Mouse (Mus musculus) testis, adult 2 months (tissue): ENCODE measurements around the gene B9d2.
A peak's percentile ranks its signal among the peaks of the same experiment; 100 is the strongest.

ENCODE experiments used
- CTCF ChIP-seq: fragments of 200-500 bp; IDR thresholded peaks from 2 replicates; pipeline ENCODE4 v1.5.1; 2012; ENCODE audit warnings: low read depth, mild to moderate bottlenecking, inconsistent platforms, low read length, moderate library complexity; ENCODE audit not compliant: control insufficient read depth, insufficient read depth, insufficient replicate concordance
- POLR2A ChIP-seq: fragments of 200-500 bp; IDR thresholded peaks from 2 replicates; pipeline ENCODE4 v1.6.1; 2012; ENCODE audit warnings: low read depth, mild to moderate bottlenecking, inconsistent platforms, low read length, moderate library complexity; ENCODE audit not compliant: control insufficient read depth

DNA sequence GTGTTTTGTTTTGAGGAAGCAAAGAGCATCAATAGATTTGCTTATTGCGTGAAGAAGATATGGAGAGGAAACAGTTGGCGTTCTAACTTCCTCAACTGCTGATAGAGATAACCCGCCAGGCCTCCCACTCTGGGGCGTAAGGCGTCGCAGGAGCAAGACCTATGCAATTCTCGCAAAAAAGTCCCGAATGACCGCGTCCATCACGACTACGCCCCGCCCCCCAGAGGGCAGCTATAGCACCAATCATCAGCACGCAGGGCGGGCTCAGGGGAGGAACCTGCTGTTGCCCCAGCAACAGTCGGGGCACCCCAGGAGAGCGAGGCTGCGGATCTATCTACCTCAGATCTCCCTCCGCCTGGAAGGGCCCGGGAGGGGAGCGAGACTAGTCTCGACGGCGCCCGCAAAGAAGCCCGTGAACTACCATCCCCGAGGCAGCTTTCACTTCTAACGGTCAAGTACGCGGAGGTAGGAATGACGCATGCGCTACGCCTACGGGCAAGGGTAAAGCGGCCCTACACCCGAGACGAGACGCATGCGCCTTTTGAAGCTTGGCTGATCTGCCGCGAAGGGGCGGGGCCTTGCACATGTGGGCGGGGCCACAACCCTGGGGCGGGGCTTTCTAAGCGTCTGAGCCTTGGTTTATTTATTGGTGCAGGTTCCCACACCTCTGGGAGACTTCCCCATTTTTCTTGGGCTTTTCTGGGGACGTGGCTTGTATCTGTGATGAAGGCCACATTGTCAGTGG is at the start of gene B9d2:
- peak; percentile 75 for TF ChIP-seq POLR2A
- TF ChIP-seq CTCF = no peak
